Mouse (Mus musculus) kidney, postnatal 25 days (tissue): ENCODE data around the gene Gm49027.
"Not testable (repeated sequence)": the region's sequence is repeated elsewhere in the genome, so short reads cannot be mapped to it uniquely, and the experiment has no call there.

Source experiments
- DNase-seq, 2 experiments: peaks; one replicate each; pipeline ENCODE4 v3.0.0; 2021; ENCODE audit warnings: mixed read lengths in 2 of 2

Gene Gm49027

GRCm38 (mm10) chr5:123525281-123525680 lies at the start of gene Gm49027:
Gene Gm49027, minus strand, starts transcription at chr5:123525488.
- peak in 1 of 2 experiments; percentile 15 for DNase-seq

GRCm38 (mm10) chr5:123573362-123573761 lies 48.1 kb upstream of the Gm49027 start:
- DNase-seq = no peak

GRCm38 (mm10) chr5:123572357-123573186 lies 47.3 kb upstream of the Gm49027 start, which contains the start of gene Vps33a:
Gene Vps33a, minus strand, starts transcription at chr5:123573038.
- peak; percentile 99 to 100 for DNase-seq

- no peak for DNase-seq
Measured at GRCm38 (mm10) chr5:123561128-123561527, 35.8 kb upstream of the Gm49027 start.

GRCm38 (mm10) chr5:123559588-123559987 lies 34.3 kb upstream of the Gm49027 start:
- DNase-seq = no peak

GRCm38 (mm10) chr5:123556451-123556850 lies 31.2 kb upstream of the Gm49027 start:
- DNase-seq = peak; percentile 83 to 90

- DNase-seq = no peak
Measured at GRCm38 (mm10) chr5:123555693-123556092, 30.4 kb upstream of the Gm49027 start.

- DNase-seq = peak in 1 of 2 experiments; percentile 22
Measured at GRCm38 (mm10) chr5:123533801-123534200, 8.5 kb upstream of the Gm49027 start.

- DNase-seq = peak in 1 of 2 experiments; percentile 29
Measured at GRCm38 (mm10) chr5:123530056-123530455, 4.8 kb upstream of the Gm49027 start.

GRCm38 (mm10) chr5:123528641-123529040 lies 3.4 kb upstream of the Gm49027 start:
- peak in 1 of 2 experiments; percentile 16 for DNase-seq

- DNase-seq = peak in 1 of 2 experiments; percentile 12
Measured at GRCm38 (mm10) chr5:123525916-123526495, 718 bp upstream of the Gm49027 start.

GRCm38 (mm10) chr5:123524393-123524750 lies 916 bp downstream of the Gm49027 start:
- DNase-seq = no peak

GRCm38 (mm10) chr5:123523692-123524392 lies 1.4 kb downstream of the Gm49027 start, which contains the start of gene Diablo:
Gene Diablo, minus strand, starts transcription at chr5:123524176.
- peak; percentile 99 to 100 for DNase-seq

GRCm38 (mm10) chr5:123522166-123522565 lies 3.1 kb downstream of the Gm49027 start:
- peak in 1 of 2 experiments; percentile 18 for DNase-seq

GRCm38 (mm10) chr5:123521621-123522020 lies 3.7 kb downstream of the Gm49027 start:
- peak in 1 of 2 experiments; percentile 20 for DNase-seq

GRCm38 (mm10) chr5:123520666-123521065 lies 4.6 kb downstream of the Gm49027 start:
- peak in 1 of 2 experiments; percentile 9 for DNase-seq

GRCm38 (mm10) chr5:123514871-123515270 lies 10.4 kb downstream of the Gm49027 start:
- DNase-seq = no peak

- no peak for DNase-seq
Measured at GRCm38 (mm10) chr5:123512102-123512501, 13.2 kb downstream of the Gm49027 start.

- not testable (repeated sequence) for DNase-seq
Measured at GRCm38 (mm10) chr5:123511426-123511825, 13.9 kb downstream of the Gm49027 start.

GRCm38 (mm10) chr5:123510160-123510559 lies 15.1 kb downstream of the Gm49027 start, which contains the start of gene B3gnt4:
Gene B3gnt4, plus strand, starts transcription at chr5:123510460.
- no peak for DNase-seq

GRCm38 (mm10) chr5:123508921-123509320 lies 16.4 kb downstream of the Gm49027 start:
- DNase-seq = no peak

GRCm38 (mm10) chr5:123507936-123508723 lies 17.2 kb downstream of the Gm49027 start:
- peak; percentile 84 to 86 for DNase-seq
